Mouse (Mus musculus): ENCODE measurements around the gene Adcy3. TPM values are rescaled to one million over a fixed set of nuclear protein-coding genes. Genes with fewer than 3 reads are reported as not detected.

The Adcy3 gene
- polyA plus RNA-seq (2012; rRNA removed), result 4.6 and 5.9 TPM in 2 replicates

GRCm38 (mm10) chr12:4132941-4133846 is at the start of gene Adcy3:
TSS of gene Adcy3 (plus strand) at chr12:4133103.
- Histone ChIP-seq H3K4me1 (ENCODE audit: control insufficient read depth, insufficient read depth, low read length) (no peaks in the 10 kb centered on the region), H3K36me3 (ENCODE audit: control insufficient read depth, insufficient read depth, low read length) (no peaks in the 10 kb centered on the region), H3K27me3 (replicated peaks; ENCODE audit: control insufficient read depth, insufficient read depth, low read length) (no peaks in the 10 kb centered on the region), H3K4me3 (ENCODE audit: insufficient read depth, low read depth, low read length) (peak within 1 kb of the TSS; percentile 35), H3K27ac (ENCODE audit: insufficient read depth, low read depth, low read length) (no peak within 1 kb of the TSS)
- TF ChIP-seq POLR2A (IDR thresholded peaks at IDR 0.05; ENCODE audit: low read depth, low read length) (no peak), CTCF (conservative IDR thresholded peaks at IDR 0.05; ENCODE audit: insufficient read depth, insufficient read length, low read depth, low read length) (no peak)
- 2% methylated on average over 79 of the region's 83 CpGs for WGBS
- peak; percentile 29 for DNase-seq

- 53% methylated on average over 8 of the region's 8 CpGs for WGBS
- Histone ChIP-seq H3K27me3 (replicated peaks; ENCODE audit: control insufficient read depth, insufficient read depth, low read length) (no peaks in the 10 kb centered on the region), H3K4me1 (ENCODE audit: control insufficient read depth, insufficient read depth, low read length) (no peaks in the 10 kb centered on the region), H3K27ac (ENCODE audit: insufficient read depth, low read depth, low read length) (no peak overlapping the region), H3K4me3 (ENCODE audit: insufficient read depth, low read depth, low read length) (no peak overlapping the region), H3K36me3 (ENCODE audit: control insufficient read depth, insufficient read depth, low read length) (no peaks in the 10 kb centered on the region; the same call in 1 of the 2 replicates)
- no peak for TF ChIP-seq POLR2A (IDR thresholded peaks at IDR 0.05; ENCODE audit: low read depth, low read length)
- no peak for TF ChIP-seq CTCF (conservative IDR thresholded peaks at IDR 0.05; ENCODE audit: insufficient read depth, insufficient read length, low read depth, low read length)
- no peak for DNase-seq
Measured at GRCm38 (mm10) chr12:4083441-4083840, 49.5 kb upstream of the Adcy3 start.

- no peak for TF ChIP-seq POLR2A (IDR thresholded peaks at IDR 0.05; ENCODE audit: low read depth, low read length)
- TF ChIP-seq CTCF (conservative IDR thresholded peaks at IDR 0.05; ENCODE audit: insufficient read depth, insufficient read length, low read depth, low read length), result peak; percentile 72
- DNase-seq, result peak; percentile 65
- H3K4me3 ChIP-seq (ENCODE audit: insufficient read depth, low read depth, low read length), result no peak overlapping the region
- H3K27ac ChIP-seq (ENCODE audit: insufficient read depth, low read depth, low read length), result no peak overlapping the region
- WGBS, result 72% methylated on average over 4 of the region's 4 CpGs
- no peaks in the 10 kb centered on the region; the same call in 1 of the 2 replicates for H3K36me3 ChIP-seq (ENCODE audit: control insufficient read depth, insufficient read depth, low read length)
- no peaks in the 10 kb centered on the region for H3K4me1 ChIP-seq (ENCODE audit: control insufficient read depth, insufficient read depth, low read length)
- H3K27me3 ChIP-seq (replicated peaks; ENCODE audit: control insufficient read depth, insufficient read depth, low read length), result no peaks in the 10 kb centered on the region
Measured at GRCm38 (mm10) chr12:4107383-4107782, 25.5 kb upstream of the Adcy3 start.

- TF ChIP-seq CTCF (conservative IDR thresholded peaks at IDR 0.05; ENCODE audit: insufficient read depth, insufficient read length, low read depth, low read length), result no peak
- no peak for TF ChIP-seq POLR2A (IDR thresholded peaks at IDR 0.05; ENCODE audit: low read depth, low read length)
Measured at GRCm38 (mm10) chr12:4116132-4116531, 16.8 kb upstream of the Adcy3 start.

GRCm38 (mm10) chr12:4117136-4117535 is 15.8 kb upstream of the Adcy3 start:
- 76% methylated on average over 3 of the region's 3 CpGs for WGBS

More at GRCm38 (mm10) chr12:4116132-4116531, 16.8 kb upstream of the Adcy3 start:
- Histone ChIP-seq H3K27ac (ENCODE audit: insufficient read depth, low read depth, low read length) (no peak overlapping the region), H3K27me3 (replicated peaks; ENCODE audit: control insufficient read depth, insufficient read depth, low read length) (no peaks in the 10 kb centered on the region), H3K36me3 (ENCODE audit: control insufficient read depth, insufficient read depth, low read length) (no peaks in the 10 kb centered on the region), H3K4me3 (ENCODE audit: insufficient read depth, low read depth, low read length) (no peak overlapping the region), H3K4me1 (ENCODE audit: control insufficient read depth, insufficient read depth, low read length) (no peaks in the 10 kb centered on the region)
- 84% methylated on average over 9 of the region's 9 CpGs for WGBS
- no peak for DNase-seq

GRCm38 (mm10) chr12:4117579-4117978 is 15.3 kb upstream of the Adcy3 start:
- TF ChIP-seq POLR2A (IDR thresholded peaks at IDR 0.05; ENCODE audit: low read depth, low read length) (no peak), CTCF (conservative IDR thresholded peaks at IDR 0.05; ENCODE audit: insufficient read depth, insufficient read length, low read depth, low read length) (no peak)
- H3K27ac ChIP-seq (ENCODE audit: insufficient read depth, low read depth, low read length), result no peak overlapping the region
- no peaks in the 10 kb centered on the region for H3K36me3 ChIP-seq (ENCODE audit: control insufficient read depth, insufficient read depth, low read length)
- H3K4me3 ChIP-seq (ENCODE audit: insufficient read depth, low read depth, low read length), result no peak overlapping the region
- H3K4me1 ChIP-seq (ENCODE audit: control insufficient read depth, insufficient read depth, low read length), result no peaks in the 10 kb centered on the region
- WGBS, result 79% methylated on average over 4 of the region's 4 CpGs
- H3K27me3 ChIP-seq (replicated peaks; ENCODE audit: control insufficient read depth, insufficient read depth, low read length), result no peaks in the 10 kb centered on the region
- DNase-seq, result no peak

More at GRCm38 (mm10) chr12:4117136-4117535, 15.8 kb upstream of the Adcy3 start:
- Histone ChIP-seq H3K27ac (ENCODE audit: insufficient read depth, low read depth, low read length) (no peak overlapping the region), H3K27me3 (replicated peaks; ENCODE audit: control insufficient read depth, insufficient read depth, low read length) (no peaks in the 10 kb centered on the region), H3K4me3 (ENCODE audit: insufficient read depth, low read depth, low read length) (no peak overlapping the region), H3K4me1 (ENCODE audit: control insufficient read depth, insufficient read depth, low read length) (no peaks in the 10 kb centered on the region), H3K36me3 (ENCODE audit: control insufficient read depth, insufficient read depth, low read length) (no peaks in the 10 kb centered on the region)
- TF ChIP-seq POLR2A (IDR thresholded peaks at IDR 0.05; ENCODE audit: low read depth, low read length) (no peak), CTCF (conservative IDR thresholded peaks at IDR 0.05; ENCODE audit: insufficient read depth, insufficient read length, low read depth, low read length) (no peak)
- DNase-seq, result no peak

GRCm38 (mm10) chr12:4127346-4127745 is 5.6 kb upstream of the Adcy3 start:
- Histone ChIP-seq H3K27me3 (replicated peaks; ENCODE audit: control insufficient read depth, insufficient read depth, low read length) (no peaks in the 10 kb centered on the region), H3K4me3 (ENCODE audit: insufficient read depth, low read depth, low read length) (no peak overlapping the region), H3K36me3 (ENCODE audit: control insufficient read depth, insufficient read depth, low read length) (no peaks in the 10 kb centered on the region), H3K27ac (ENCODE audit: insufficient read depth, low read depth, low read length) (no peak overlapping the region), H3K4me1 (ENCODE audit: control insufficient read depth, insufficient read depth, low read length) (no peaks in the 10 kb centered on the region)
- no peak for TF ChIP-seq POLR2A (IDR thresholded peaks at IDR 0.05; ENCODE audit: low read depth, low read length)
- no peak for TF ChIP-seq CTCF (conservative IDR thresholded peaks at IDR 0.05; ENCODE audit: insufficient read depth, insufficient read length, low read depth, low read length)
- DNase-seq, result no peak
- 71% methylated on average over 7 of the region's 7 CpGs for WGBS

Data from kidney, adult 2 months (tissue).